In the genomic region with DNA sequence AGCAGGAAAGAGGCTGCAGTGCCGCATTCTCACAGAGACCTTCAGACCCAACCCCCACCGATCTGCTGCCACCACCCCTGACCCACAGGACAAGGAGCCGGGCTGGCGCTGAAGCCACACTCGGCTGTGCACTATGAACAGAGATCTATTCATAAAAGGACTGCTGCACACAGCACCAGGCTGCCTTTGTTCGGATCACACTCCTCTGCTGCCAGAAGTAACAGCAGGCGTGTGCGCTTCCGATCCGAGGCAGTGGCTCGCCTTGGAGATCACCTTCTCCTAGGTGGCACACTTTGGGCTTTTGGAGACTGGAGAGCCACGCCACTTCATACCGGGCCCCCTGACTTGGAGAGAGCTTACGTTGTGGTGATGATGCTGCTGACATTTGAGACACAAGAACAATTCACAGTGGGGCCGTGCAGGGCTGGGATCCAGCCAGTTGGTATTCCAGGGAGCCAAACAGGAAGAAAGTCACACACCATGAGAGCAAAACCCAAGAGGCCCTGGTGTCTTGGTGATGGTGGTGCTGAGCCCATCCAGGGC, we compare ENCODE assay signal across 8 mouse cellular contexts. TPM values are rescaled to one million over a fixed set of nuclear protein-coding genes. Genes with fewer than 3 reads are reported as not detected.
DNase-seq lines count a peak whose midpoint lies in the region; ATAC-seq lines count a peak whose summit lies in the region.

No protein-coding gene starts in this region.

- H3K4me3 ChIP-seq in heart, embryonic 12.5 days: peak overlapping the region; percentile 6; the same call in 1 of the 2 replicates
- H3K4me3 ChIP-seq in forebrain, embryonic 10.5 days: peak overlapping the region; percentile 35
- H3K4me3 ChIP-seq in limb, embryonic 12.5 days (replicated peaks): no peak overlapping the region

- WGBS in heart, embryonic 12.5 days: 18% methylated on average over 15 of the region's 15 CpGs
- WGBS in forebrain, embryonic 10.5 days: 10% methylated on average over 15 of the region's 15 CpGs
- 26% methylated on average over 15 of the region's 15 CpGs for WGBS in limb, embryonic 12.5 days

- peaks cover 71% of the 10 kb centered on the region for H3K4me1 ChIP-seq in heart, embryonic 12.5 days (replicated peaks)
- H3K4me1 ChIP-seq in forebrain, embryonic 10.5 days: peaks cover 88% of the 10 kb centered on the region
- H3K4me1 ChIP-seq in limb, embryonic 12.5 days (replicated peaks): peaks cover 65% of the 10 kb centered on the region

- ATAC-seq in heart, embryonic 12.5 days (ENCODE audit: insufficient number of reproducible peaks, low FRiP score): 0 out of 2 replicates have a peak, but pooled peaks have one; percentile 19
- ATAC-seq in limb, embryonic 12.5 days (ENCODE audit: insufficient number of reproducible peaks, insufficient read depth, low FRiP score, low TSS enrichment, low read depth): no peak
- ATAC-seq in erythroblast, adult 5-6 weeks (replicated peaks; ENCODE audit: low FRiP score, poor library complexity, severe bottlenecking): no peak
- ATAC-seq in cerebellum, adult (ENCODE audit: insufficient number of reproducible peaks, low FRiP score, low TSS enrichment): no peak

- H3K9ac ChIP-seq in heart, embryonic 12.5 days: peak overlapping the region; percentile 37; the same call in 1 of the 2 replicates
- H3K9ac ChIP-seq in limb, embryonic 12.5 days (replicated peaks): peak overlapping the region; percentile 18; the same call in 1 of the 2 replicates

- H3K9me3 ChIP-seq in heart, embryonic 12.5 days (replicated peaks): no peaks in the 10 kb centered on the region
- H3K9me3 ChIP-seq in forebrain, embryonic 10.5 days: no peaks in the 10 kb centered on the region
- H3K9me3 ChIP-seq in limb, embryonic 12.5 days: no peaks in the 10 kb centered on the region

- H3K27ac ChIP-seq in heart, embryonic 12.5 days (ENCODE audit: poor library complexity, severe bottlenecking): peak overlapping the region; percentile 68
- peak overlapping the region; percentile 88 for H3K27ac ChIP-seq in forebrain, embryonic 10.5 days
- peak overlapping the region; percentile 92 for H3K27ac ChIP-seq in limb, embryonic 12.5 days

- no peaks in the 10 kb centered on the region for H3K36me3 ChIP-seq in heart, embryonic 12.5 days
- H3K36me3 ChIP-seq in forebrain, embryonic 10.5 days (replicated peaks): no peaks in the 10 kb centered on the region
- H3K36me3 ChIP-seq in limb, embryonic 12.5 days: no peaks in the 10 kb centered on the region

- no peak for DNase-seq in heart, adult 9 months (ENCODE audit: low spot score in 2 of 2)
- DNase-seq in ES-CJ7 (ENCODE audit: low read depth, low spot score): peak; percentile 18
- DNase-seq in forebrain, embryonic 10.5 days (ENCODE audit: extremely low spot score, low spot score): peak; percentile 54
- DNase-seq in urinary bladder, postnatal 25 days (ENCODE audit: low spot score): no peak

- H3K27me3 ChIP-seq in heart, embryonic 12.5 days (replicated peaks): no peaks in the 10 kb centered on the region
- H3K27me3 ChIP-seq in forebrain, embryonic 10.5 days (ENCODE audit: poor library complexity, severe bottlenecking): peaks cover 37% of the 10 kb centered on the region
- H3K27me3 ChIP-seq in limb, embryonic 12.5 days: no peaks in the 10 kb centered on the region

- peak overlapping the region; percentile 57 for H3K4me2 ChIP-seq in heart, embryonic 12.5 days
- peak overlapping the region; percentile 42 for H3K4me2 ChIP-seq in limb, embryonic 12.5 days

RNA-seq across cellular contexts. Expression of a gene that starts 47.9 kb away (rescaled TPM):
- 6.2 and 7.7 TPM in 2 replicates for polyA plus RNA-seq in heart, embryonic 12.5 days (2016; fragmentation: Nextera tagmentation; extraction: Ambion mirVana)
- 5.7 and 6.1 TPM in 2 replicates for polyA plus RNA-seq in forebrain, embryonic 10.5 days (2016; fragmentation: Nextera tagmentation; extraction: Ambion mirVana)
- polyA plus RNA-seq in limb, embryonic 12.5 days (2016; fragmentation: Nextera tagmentation; extraction: Ambion mirVana): 10.9 and 11.7 TPM in 2 replicates
- total RNA-seq in erythroblast, adult 5-6 weeks (2015; ENCODE audit: low replicate concordance): 12.1 and 15.2 TPM in 2 replicates
- total RNA-seq in erythroblast, adult 5-6 weeks (2017; ENCODE audit: low replicate concordance): 10.6 and 13.5 TPM in 2 replicates

Comparison
In these comparisons a context has a peak if more than half of its experiments do, and no peak if none do; other contexts are left out.
1. DNase-seq: peak in ES-CJ7 (single experiment) and forebrain, embryonic 10.5 days (single experiment); none in heart, adult 9 months (0 of 2) and urinary bladder, postnatal 25 days (single experiment).
2. Peak in every context shown above with its lines, with median percentiles within 50 percentile points of each other: H3K27ac ChIP-seq.